Mouse (Mus musculus): ENCODE results near the gene Fam196b. TPM values are rescaled to one million over a fixed set of nuclear protein-coding genes. Genes with fewer than 3 reads are reported as not detected.

Gene Fam196b
- polyA plus RNA-seq, 1 experiment: 0.06 TPM

GRCm38 (mm10) chr11:34447891-34448290, 133.3 kb downstream of the Fam196b start:
- Histone ChIP-seq H3K4me1 (ENCODE audit: control insufficient read depth, insufficient read depth, low read length) (no peaks in the 10 kb centered on the region), H3K4me3 (replicated peaks; ENCODE audit: extremely low read depth, low read depth, low read length) (no peak overlapping the region)
- TF ChIP-seq CTCF (IDR thresholded peaks at IDR 0.05; ENCODE audit: insufficient read depth, low read length): no peak
- no peak for TF ChIP-seq POLR2A (IDR thresholded peaks at IDR 0.05; ENCODE audit: borderline replicate concordance, extremely low read depth, low read depth, low read length)
- no peak for DNase-seq
- WGBS: 49% methylated on average over 4 of the region's 4 CpGs

- TF ChIP-seq CTCF (IDR thresholded peaks at IDR 0.05; ENCODE audit: insufficient read depth, low read length) (no peak), POLR2A (IDR thresholded peaks at IDR 0.05; ENCODE audit: borderline replicate concordance, extremely low read depth, low read depth, low read length) (no peak)
- no peak overlapping the region for H3K4me3 ChIP-seq (replicated peaks; ENCODE audit: extremely low read depth, low read depth, low read length)
- 88% methylated on average over 4 of the region's 4 CpGs for WGBS
- no peaks in the 10 kb centered on the region for H3K4me1 ChIP-seq (ENCODE audit: control insufficient read depth, insufficient read depth, low read length)
- no peak for DNase-seq
Observed at GRCm38 (mm10) chr11:34449944-34450343, 135.3 kb downstream of the Fam196b start.

- TF ChIP-seq POLR2A (IDR thresholded peaks at IDR 0.05; ENCODE audit: borderline replicate concordance, extremely low read depth, low read depth, low read length): no peak
- 58% methylated on average over 1 of the region's 1 CpGs for WGBS
- Histone ChIP-seq H3K4me3 (replicated peaks; ENCODE audit: extremely low read depth, low read depth, low read length) (no peak overlapping the region), H3K4me1 (ENCODE audit: control insufficient read depth, insufficient read depth, low read length) (no peaks in the 10 kb centered on the region)
- no peak for DNase-seq
Observed at GRCm38 (mm10) chr11:34467056-34467455, 152.4 kb downstream of the Fam196b start.

GRCm38 (mm10) chr11:34468571-34468970, 153.9 kb downstream of the Fam196b start:
- 67% methylated on average over 3 of the region's 3 CpGs for WGBS
- TF ChIP-seq CTCF (IDR thresholded peaks at IDR 0.05; ENCODE audit: insufficient read depth, low read length) (no peak), POLR2A (IDR thresholded peaks at IDR 0.05; ENCODE audit: borderline replicate concordance, extremely low read depth, low read depth, low read length) (no peak)
- H3K4me3 ChIP-seq (replicated peaks; ENCODE audit: extremely low read depth, low read depth, low read length): no peak overlapping the region
- DNase-seq: no peak
- no peaks in the 10 kb centered on the region for H3K4me1 ChIP-seq (ENCODE audit: control insufficient read depth, insufficient read depth, low read length)

- TF ChIP-seq POLR2A (IDR thresholded peaks at IDR 0.05; ENCODE audit: borderline replicate concordance, extremely low read depth, low read depth, low read length) (no peak), CTCF (IDR thresholded peaks at IDR 0.05; ENCODE audit: insufficient read depth, low read length) (no peak)
- WGBS: 54% methylated on average over 2 of the region's 2 CpGs
Observed at GRCm38 (mm10) chr11:34469792-34470191, 155.2 kb downstream of the Fam196b start.

More at GRCm38 (mm10) chr11:34469792-34470191, 155.2 kb downstream of the Fam196b start:
- no peaks in the 10 kb centered on the region for H3K4me1 ChIP-seq (ENCODE audit: control insufficient read depth, insufficient read depth, low read length)
- no peak overlapping the region for H3K4me3 ChIP-seq (replicated peaks; ENCODE audit: extremely low read depth, low read depth, low read length)
- DNase-seq: no peak

Other genes starting within 250 kb of the Fam196b start
- gene 4930469K13Rik, start 216.3 kb upstream of the Fam196b start, polyA plus RNA-seq (2012; rRNA removed): not detected in 2 replicates
- 0.07 TPM in 1 of 2 replicates, not detected in the other for gene Foxi1, start 106.7 kb upstream of the Fam196b start, polyA plus RNA-seq (2012; rRNA removed)